7 mouse cellular contexts compared by ENCODE assay signal in the genomic region with DNA sequence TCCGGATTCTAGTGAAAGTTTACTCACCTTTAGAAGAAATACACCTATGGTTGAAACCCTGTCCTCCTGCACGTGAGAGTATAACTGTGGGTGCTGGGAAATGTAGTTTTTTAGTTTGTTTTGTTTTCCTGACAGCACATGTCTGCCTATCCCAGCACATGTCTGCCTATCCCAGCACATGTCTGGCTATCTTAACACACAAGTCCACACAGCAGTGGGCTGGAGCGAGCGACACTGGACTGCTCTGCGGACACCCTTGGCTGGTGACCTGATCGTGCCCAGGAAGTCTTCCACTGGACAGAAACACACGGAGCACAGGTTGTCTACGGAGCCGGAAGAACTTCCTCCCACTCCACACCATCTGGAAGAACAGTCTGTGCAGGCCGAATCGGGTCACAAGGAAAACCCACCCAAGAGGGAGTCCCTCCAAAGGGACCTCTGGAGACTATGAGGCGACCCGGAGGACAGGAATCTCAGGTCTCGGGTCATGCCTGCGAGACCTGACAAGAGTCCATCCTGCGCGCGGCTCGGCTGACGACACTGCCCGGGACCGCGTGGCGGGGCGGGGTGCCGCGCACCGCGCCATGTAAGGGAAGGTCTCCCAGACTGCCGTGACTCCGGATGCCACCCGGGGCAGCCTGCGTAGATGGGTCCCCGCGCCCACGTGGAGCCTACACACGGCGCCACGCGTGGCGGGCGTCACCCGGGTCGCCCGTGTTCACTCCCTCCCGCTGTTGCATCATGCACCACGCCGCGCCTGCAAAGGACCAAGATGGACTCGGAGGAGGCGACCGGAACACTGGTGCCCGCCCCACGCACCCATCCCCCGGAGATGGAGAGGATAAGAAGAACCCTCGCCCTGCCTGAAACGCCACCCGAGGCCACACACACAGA. TPM values are rescaled to one million over a fixed set of nuclear protein-coding genes. Genes with fewer than 3 reads are reported as not detected.
DNase-seq lines count a peak whose midpoint lies in the region; ATAC-seq and TF ChIP-seq lines count a peak whose summit lies in the region.

No protein-coding gene starts in this region.

- ATAC-seq in hematopoietic stem cell, adult 5-6 weeks (replicated peaks in 1 of 2; ENCODE audit: insufficient read depth in 1 of 2, low FRiP score in 2 of 2, low TSS enrichment in 1 of 2, low read depth in 1 of 2, poor library complexity in 2 of 2, severe bottlenecking in 2 of 2): peak; percentile 49 to 55
- ATAC-seq in megakaryocyte, adult 5-6 weeks (ENCODE audit: poor library complexity, severe bottlenecking): peak; percentile 70

- DNase-seq in ES-E14 (ENCODE audit: low read depth, low spot score): no peak
- DNase-seq in adrenal gland, postnatal 36 days: peak; percentile 67 to 75
- DNase-seq in fibroblast of lung, adult 2 months (ENCODE audit: low read depth): peak; percentile 14
- DNase-seq in layer of hippocampus, postnatal 25 days (ENCODE audit: extremely low spot score in 1 of 2, low spot score in 1 of 2): peak; percentile 29 to 30
- peak; percentile 13 for DNase-seq in skeletal muscle tissue, adult 2 months (ENCODE audit: low read depth, low spot score)

- peaks cover 0 to 3% of the 10 kb centered on the region in 2 experiments; a peak in 1 of 4 replicates for H3K4me1 ChIP-seq in ES-E14 (ENCODE audit: control insufficient read depth in 2 of 2, insufficient read depth in 2 of 2, low read length in 2 of 2, poor library complexity in 1 of 2)

- H3K27ac ChIP-seq in ES-E14 (ENCODE audit: insufficient read depth, low read depth, low read length, poor library complexity, severe bottlenecking): no peak overlapping the region

- peak overlapping the region; percentile 81 to 84 for H3K4me3 ChIP-seq in ES-E14 (ENCODE audit: insufficient read depth in 1 of 2, low read depth in 1 of 2, low read length in 2 of 2, poor library complexity in 1 of 2, severe bottlenecking in 1 of 2)

- in situ Hi-C loops in ES-E14 (cut with MboI; ENCODE audit: low sequenced_read_pairs in 2 of 2, unreplicated experiment in 2 of 2): no loop called here

- no peaks in the 10 kb centered on the region for H3K9me3 ChIP-seq in ES-E14 (ENCODE audit: control insufficient read depth, insufficient read depth, low read depth, low read length)

- peak overlapping the region; percentile 83 for H3K9ac ChIP-seq in ES-E14 (ENCODE audit: insufficient read depth, low read depth, low read length, poor library complexity, severe bottlenecking)

- peaks cover 2% of the 10 kb centered on the region; the same call in 1 of the 2 replicates for H3K36me3 ChIP-seq in ES-E14 (ENCODE audit: control insufficient read depth, insufficient read depth, low read length, poor library complexity, severe bottlenecking)

TF ChIP-seq in ES-E14, 5 proteins besides CTCF, POLR2A, EP300 and RAD21:
- TF ChIP-seq HCFC1 (IDR thresholded peaks at IDR 0.05; ENCODE audit: borderline replicate concordance, insufficient read depth, low read length): peak; percentile 82
- TF ChIP-seq MAFK (IDR thresholded peaks at IDR 0.05; ENCODE audit: insufficient read depth, low read depth, low read length): no peak

RNA-seq across cellular contexts. Expression of gene Slc7a1, which starts 0.7 kb away (rescaled TPM):
- total RNA-seq in ES-E14 (2012; rRNA removed): 104 and 151 TPM in 2 replicates
- 100 to 1,000 TPM; 103 to 112 TPM for total RNA-seq in adrenal gland, postnatal 36 days (2021)
- total RNA-seq in hematopoietic stem cell, adult 5-6 weeks (2017): 18.3 and 23.1 TPM in 2 replicates
- total RNA-seq in layer of hippocampus, postnatal 25 days (2021): 10 to 100 TPM; 27.8 to 30.6 TPM
- total RNA-seq in megakaryocyte, adult 5-6 weeks (2015): 17.2 and 18.6 TPM in 2 replicates
- total RNA-seq in megakaryocyte, adult 5-6 weeks (2017): 7.6 and 12.3 TPM in 2 replicates
